Mouse (Mus musculus): ENCODE data around the gene Otub1.

Gene Otub1

DNA sequence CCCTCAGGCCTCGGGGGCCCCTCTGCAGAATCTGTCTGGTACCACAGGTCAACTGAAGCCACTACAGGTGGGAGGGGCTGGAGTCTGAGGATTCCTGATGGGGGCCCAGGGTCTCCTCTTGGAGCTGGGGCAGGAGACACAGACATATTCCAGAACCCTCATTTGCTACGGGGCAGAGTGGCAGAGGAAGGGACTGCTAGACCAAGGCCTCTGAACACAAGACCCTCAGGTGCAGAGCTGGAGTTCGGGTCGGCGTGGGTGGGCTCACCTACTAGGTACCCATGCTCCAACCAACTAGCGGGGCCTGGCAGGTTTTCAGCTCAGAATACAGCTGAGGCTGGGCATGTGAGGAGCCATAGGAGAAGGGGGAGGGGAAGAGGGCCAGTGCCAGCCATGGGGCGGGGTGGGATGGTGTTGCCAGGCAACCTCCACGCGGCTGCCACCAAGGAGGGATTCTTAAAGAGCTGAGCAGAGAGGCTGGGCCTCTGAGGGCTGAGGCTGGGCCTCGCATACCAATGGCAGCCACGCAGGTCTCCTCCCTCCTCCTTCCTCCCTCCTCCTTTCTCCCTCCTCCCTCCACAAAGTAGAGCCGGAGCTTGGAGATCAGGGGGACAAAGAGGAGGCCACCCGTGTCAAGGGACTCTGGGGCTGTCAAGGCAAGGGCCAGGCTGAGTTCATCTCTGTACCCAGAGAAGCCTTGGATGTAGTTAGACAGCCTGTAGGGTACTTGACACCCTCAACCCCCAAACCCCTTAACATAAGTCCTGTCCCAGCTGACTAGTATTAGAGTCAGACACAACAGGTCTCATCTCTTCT is 33.9 kb downstream of the Otub1 start:
- DNase-seq: peak; percentile 79

GRCm38 (mm10) chr19:7171447-7171846 is 34.7 kb downstream of the Otub1 start:
- DNase-seq: peak; percentile 54

- no peak for DNase-seq
Observed at GRCm38 (mm10) chr19:7170916-7171315, 35.2 kb downstream of the Otub1 start.

GRCm38 (mm10) chr19:7168423-7168822 is 37.7 kb downstream of the Otub1 start:
- no peak for DNase-seq

DNA sequence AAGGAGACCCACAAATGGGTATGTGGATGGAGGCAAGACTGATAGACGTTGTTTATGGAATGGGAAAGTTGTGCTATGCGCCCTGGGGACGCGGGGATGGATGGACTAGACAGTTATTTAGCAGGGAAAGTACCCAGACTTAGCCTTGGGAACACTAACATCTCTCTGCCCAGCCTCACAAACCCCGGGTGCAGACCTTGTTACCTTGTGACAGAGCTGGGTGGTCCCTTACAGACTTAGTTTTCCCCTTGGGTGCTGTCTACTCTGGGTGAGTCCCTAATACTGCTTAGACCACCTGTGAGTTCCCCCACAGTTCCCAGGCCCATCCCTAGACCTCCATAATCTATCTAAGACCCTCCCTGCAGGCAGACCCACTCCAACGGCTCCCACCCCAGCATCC is 39.3 kb downstream of the Otub1 start:
- no peak for DNase-seq

DNA sequence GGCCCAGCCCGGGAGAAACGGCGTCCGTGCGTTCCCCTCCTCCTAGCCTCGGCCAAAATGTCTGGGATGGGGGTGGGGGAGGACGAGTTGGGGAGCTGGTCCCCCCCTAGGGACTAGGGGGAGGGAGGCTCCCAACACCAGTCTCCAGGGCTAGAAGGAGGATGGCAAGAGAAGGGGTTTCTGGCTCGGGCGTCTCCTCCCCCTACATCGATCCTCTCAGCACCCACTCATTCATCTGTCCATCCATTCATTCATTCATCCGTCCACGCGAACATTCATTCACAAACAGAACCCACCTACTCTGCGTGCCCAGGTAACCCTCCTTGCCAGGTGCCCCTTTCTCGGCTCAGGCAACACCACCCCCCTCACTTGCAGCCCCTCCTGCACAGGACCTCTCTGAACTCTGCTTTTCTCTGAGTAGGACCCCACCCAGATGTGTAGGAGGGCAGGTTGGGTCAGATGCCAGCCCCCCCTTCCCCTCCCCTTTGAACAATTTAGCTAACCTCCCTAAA is 39.9 kb downstream of the Otub1 start:
- no peak for DNase-seq

DNA sequence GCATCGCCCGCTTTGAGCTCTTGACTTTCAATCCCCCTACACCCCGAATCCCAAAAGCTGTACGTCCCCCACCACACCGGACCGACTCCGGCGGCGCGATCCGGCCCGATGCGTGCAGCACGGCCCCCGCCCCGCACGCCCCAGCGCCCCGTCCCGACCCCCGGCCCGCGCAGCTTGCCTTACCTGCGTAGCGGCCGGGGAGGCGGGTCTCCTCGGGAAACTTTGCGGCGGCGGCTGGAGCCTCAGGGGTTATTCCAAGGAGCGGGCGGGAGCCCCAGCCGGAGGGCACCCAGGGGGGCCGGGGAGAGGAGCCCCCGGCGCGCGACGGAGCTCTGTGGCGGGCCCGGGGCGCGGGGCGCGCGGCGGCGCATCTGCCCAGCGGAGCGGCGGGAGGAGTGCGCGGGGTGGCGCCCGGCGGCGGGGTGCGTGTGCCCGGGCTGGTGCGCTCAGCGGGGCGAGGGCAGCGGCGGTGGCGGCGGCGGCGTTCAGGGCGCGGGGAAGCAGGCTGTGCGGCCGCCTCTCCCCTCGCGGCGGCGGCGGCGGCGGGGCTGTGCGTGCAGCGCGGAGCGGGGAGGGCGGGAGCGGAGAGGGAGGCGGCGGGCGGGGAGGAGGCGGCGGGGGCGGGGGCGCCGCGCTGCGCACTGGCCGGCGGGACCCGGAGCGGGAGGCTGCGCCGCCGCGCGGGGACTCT is 40.5 kb downstream of the Otub1 start:
- DNase-seq: peak; percentile 69

DNA sequence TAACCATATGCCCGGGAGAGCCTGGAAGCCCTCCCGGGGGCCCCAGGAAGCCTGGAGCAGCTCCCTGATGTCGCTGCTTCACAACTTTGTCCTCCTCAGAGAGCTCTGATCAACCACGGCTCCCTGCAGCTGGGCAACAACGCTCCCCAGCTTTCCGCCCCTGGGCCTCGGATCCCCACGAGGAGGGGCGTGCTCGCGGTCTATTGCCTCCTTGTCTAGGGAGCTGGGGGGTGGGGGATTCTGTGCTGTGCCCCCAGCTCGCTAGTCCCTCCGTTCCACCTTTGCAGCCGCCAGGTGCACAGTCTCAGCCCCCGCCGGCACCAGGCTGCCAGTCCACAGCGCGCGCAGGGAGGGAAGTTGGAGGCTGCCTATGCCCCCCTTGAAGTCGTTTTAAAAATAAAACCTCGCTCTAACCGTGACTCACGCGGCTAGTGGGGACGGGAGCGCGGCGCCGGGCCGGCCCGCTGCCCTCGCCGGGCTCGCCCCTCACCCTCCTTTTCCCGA is 41.2 kb downstream of the Otub1 start:
- DNase-seq: peak; percentile 45

GRCm38 (mm10) chr19:7164238-7164637 is 41.9 kb downstream of the Otub1 start:
- no peak for DNase-seq

- DNase-seq: no peak
Observed at GRCm38 (mm10) chr19:7161064-7161463, 45.1 kb downstream of the Otub1 start.

GRCm38 (mm10) chr19:7160151-7160906 is 45.8 kb downstream of the Otub1 start:
- DNase-seq: peak; percentile 67

DNA sequence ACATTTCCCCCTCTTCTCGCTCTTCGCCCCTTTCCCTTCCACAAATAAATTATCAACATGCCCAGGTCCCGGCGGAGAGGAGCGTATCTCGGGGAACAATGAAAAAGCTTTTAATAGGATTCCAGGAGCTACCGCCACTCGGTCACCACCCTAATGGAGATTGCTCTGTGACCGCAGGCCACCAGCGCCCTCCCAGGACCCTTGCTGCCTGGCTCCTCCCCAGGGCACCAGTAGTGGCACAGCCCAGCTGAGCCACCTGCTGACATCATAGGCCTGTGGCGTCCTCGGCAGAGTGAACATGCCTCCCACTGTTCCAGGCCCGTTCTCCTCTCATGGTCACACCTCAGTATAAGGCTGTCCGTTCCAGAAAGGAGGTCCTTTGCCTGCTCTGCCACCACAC is 48.4 kb downstream of the Otub1 start:
- no peak for DNase-seq

GRCm38 (mm10) chr19:7155196-7155595 is 50.9 kb downstream of the Otub1 start:
- peak; percentile 60 for DNase-seq

GRCm38 (mm10) chr19:7153232-7153631 is 52.9 kb downstream of the Otub1 start:
- DNase-seq: no peak

DNA sequence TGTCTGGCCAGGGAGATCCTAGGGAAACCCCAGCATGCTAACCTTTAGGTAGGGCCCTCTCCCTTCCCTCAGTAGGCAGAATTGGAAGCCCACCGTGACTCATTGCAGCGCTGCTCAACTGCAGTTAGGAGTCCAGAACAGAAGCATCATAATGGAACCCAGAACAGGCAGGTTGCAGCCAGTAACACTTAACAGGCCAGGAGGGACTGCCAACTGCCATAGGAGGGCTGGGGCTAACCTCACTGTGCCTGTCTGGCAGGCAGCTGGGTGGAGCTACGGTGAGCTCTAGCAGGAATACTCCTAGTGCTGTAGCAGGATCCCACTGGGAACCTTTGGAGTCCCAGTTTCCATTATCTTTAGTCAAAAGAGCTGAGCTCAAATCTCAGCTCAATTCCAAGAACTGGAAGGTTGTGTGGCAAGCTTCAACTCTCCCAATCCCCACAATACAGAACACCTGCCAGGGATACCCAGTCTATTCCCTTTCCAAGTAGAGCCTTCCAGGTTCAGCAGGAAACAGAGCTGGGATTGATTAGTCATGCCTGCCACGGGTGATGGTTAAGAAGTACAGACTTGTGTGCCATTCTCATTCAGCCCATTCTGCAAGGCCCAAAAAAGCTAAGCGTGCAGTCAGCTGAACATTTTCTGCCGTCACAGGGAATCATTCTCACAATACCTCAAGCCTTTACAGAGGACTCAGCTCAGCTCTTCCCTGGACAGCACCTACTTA is 54.0 kb downstream of the Otub1 start:
- no peak for DNase-seq

DNA sequence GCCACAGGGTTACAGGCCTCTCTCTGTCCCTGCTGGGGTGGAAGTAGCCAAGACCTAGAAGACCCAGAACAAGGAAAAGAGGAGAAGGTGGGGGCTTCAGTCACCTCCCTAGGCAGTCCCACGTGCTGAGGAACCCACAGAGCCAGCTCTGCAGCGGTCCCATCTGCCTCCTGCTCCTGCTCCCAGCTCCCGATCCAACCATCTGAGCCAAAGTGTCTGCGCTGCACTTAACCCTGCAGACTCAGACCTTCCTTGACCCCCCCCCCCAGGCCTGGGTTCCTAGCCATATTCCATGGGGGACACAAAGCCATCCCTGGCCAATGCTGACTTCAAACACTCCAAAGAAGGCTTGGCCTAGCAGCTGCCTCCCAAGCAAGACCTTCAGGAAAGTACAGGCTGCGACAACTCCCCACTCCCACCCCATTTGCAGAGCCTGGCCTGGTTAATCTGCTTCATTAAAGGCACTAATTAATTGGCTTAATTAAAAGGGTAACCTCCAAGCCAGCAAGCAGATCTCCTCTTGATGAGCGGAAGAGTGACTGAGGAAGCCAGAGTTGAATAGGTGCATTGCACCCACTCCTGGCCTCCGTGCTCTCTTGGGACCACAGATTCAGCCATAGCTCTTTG is 54.7 kb downstream of the Otub1 start:
- no peak for DNase-seq

- DNase-seq: no peak
Observed at GRCm38 (mm10) chr19:7149158-7149685, 56.9 kb downstream of the Otub1 start.

GRCm38 (mm10) chr19:7148541-7149085 is 57.5 kb downstream of the Otub1 start:
- DNase-seq: no peak
